Mouse (Mus musculus) neutrophil, adult 65 days (primary cell): Measurements from ENCODE around the gene 1700017D01Rik. TPM values are rescaled to one million over a fixed set of nuclear protein-coding genes. Genes with fewer than 3 reads are reported as not detected.

Source experiments
- total RNA-seq: library from RNA; stranded (reverse); gene quantifications from 2 replicates; pipeline ENCODE4 v1.2.4, GENCODE M21; 2023

1700017D01Rik gene
- not detected in 2 replicates for total RNA-seq

GRCm38 (mm10) chr19:11130776-11131175 lies at the start of gene 1700017D01Rik:
Gene 1700017D01Rik, minus strand, starts transcription at chr19:11130876.

GRCm38 (mm10) chr19:11165172-11165571 lies 34.5 kb upstream of the 1700017D01Rik start, which contains the start of gene 1700025F22Rik:
Gene 1700025F22Rik, minus strand, starts transcription at chr19:11165320.

GRCm38 (mm10) chr19:11080934-11081333 lies 49.7 kb downstream of the 1700017D01Rik start, which contains the start of gene Ms4a8a:
Gene Ms4a8a, minus strand, starts transcription at chr19:11081102.

Other genes with a start within 250 kb of the 1700017D01Rik start
- 19.3 and 21.2 TPM in 2 replicates for gene Tmem109, start 248.9 kb downstream of the 1700017D01Rik start, total RNA-seq
- gene Prpf19, start 235.6 kb downstream of the 1700017D01Rik start, total RNA-seq, result 51.2 and 52.9 TPM in 2 replicates
- gene Zp1, start 210.2 kb downstream of the 1700017D01Rik start, total RNA-seq, result not detected in 2 replicates
- not detected in 2 replicates for gene Ptgdr2, start 193.7 kb downstream of the 1700017D01Rik start, total RNA-seq
- gene Ccdc86, start 181.6 kb downstream of the 1700017D01Rik start, total RNA-seq, result 14.6 and 18.1 TPM in 2 replicates
- gene Ms4a10, start 156.2 kb downstream of the 1700017D01Rik start, total RNA-seq, result not detected in 2 replicates
- gene Ms4a15, start 137.6 kb downstream of the 1700017D01Rik start, total RNA-seq, result not detected in 2 replicates
- not detected in 2 replicates for gene Ms4a18, start 112.8 kb downstream of the 1700017D01Rik start, total RNA-seq
- gene Ms4a8a, start 49.8 kb downstream of the 1700017D01Rik start, total RNA-seq, result 20.2 and 28.3 TPM in 2 replicates
- gene 1700025F22Rik, start 34.4 kb upstream of the 1700017D01Rik start, total RNA-seq, result not detected in 2 replicates
- not detected in 2 replicates for gene Ms4a13, start 65.9 kb upstream of the 1700017D01Rik start, total RNA-seq
- gene Ms4a12, start 101.6 kb upstream of the 1700017D01Rik start, total RNA-seq, result not detected in 2 replicates
- 0.86 and 0.95 TPM in 2 replicates for gene Ms4a1, start 135.4 kb upstream of the 1700017D01Rik start, total RNA-seq
- gene Ms4a5, start 153.0 kb upstream of the 1700017D01Rik start, total RNA-seq, result not detected in 2 replicates
- not detected in 2 replicates for gene Ms4a14, start 183.6 kb upstream of the 1700017D01Rik start, total RNA-seq
- gene Ms4a7, start 205.3 kb upstream of the 1700017D01Rik start, total RNA-seq, result 0.25 TPM in 1 of 2 replicates, not detected in the other
- 8.6 and 9.1 TPM in 2 replicates for gene Ms4a4a, start 244.6 kb upstream of the 1700017D01Rik start, total RNA-seq